Mouse (Mus musculus): ENCODE measurements around the gene Pigk.

Pigk gene

DNA sequence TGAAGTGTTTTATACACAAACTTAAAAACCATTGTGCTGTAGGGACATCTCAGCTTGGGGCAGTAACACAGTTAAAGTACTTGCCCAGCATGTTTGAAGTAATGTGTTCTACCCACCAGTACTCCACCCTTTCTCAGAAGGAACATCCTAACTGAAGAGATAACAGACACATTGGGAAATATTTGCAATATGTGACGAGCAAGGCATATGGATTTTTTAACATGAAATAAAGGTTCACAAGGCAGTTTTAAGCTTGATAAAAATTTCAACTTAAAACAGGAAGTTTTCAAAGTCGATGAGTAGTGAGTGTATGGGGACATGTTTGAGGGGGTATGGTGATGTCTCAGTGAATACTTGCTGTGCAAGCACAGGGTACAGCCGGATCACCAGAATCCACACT is 222.4 kb downstream of the Pigk start:
- DNase-seq (ENCODE audit: low spot score) = no peak

DNA sequence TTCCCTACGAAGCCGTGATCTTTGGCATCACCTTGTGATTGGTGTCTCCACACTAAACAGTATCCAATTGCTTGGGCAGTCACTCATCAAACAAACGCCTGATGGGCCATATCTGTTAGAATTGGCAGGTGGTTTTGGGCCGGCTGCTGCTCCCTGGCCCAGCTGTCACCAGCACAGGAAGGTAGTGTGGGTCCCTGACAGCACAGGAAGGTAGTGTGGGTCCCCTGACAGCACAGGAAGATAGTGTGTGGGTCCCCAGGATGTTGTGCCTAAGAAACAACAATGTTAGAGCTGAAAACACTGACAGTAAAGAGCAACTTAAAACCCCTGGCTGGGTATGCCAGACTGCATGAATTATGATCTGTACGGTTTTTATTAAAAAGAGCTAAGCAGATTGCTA is 227.8 kb downstream of the Pigk start:
- DNase-seq (ENCODE audit: low spot score) = no peak

DNA sequence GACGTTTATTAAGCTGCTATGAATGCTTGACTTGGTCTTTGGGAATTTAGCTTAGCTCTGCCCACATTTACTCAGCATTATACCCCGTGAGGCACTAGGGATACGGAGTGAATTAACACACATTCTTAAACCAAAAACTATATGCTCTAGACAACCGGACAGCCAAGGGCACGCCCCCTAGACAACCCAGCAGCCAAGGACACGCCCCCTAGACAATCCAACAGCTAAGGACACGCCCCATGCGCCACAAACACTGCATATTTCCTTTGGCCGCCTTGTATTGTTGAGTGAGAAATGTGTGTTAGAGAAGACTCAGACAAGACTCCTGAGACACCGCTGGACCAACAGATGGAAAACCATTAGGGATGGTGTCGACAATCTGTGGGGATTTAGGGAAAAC is 229.1 kb downstream of the Pigk start:
- no peak for DNase-seq (ENCODE audit: low spot score)

DNA sequence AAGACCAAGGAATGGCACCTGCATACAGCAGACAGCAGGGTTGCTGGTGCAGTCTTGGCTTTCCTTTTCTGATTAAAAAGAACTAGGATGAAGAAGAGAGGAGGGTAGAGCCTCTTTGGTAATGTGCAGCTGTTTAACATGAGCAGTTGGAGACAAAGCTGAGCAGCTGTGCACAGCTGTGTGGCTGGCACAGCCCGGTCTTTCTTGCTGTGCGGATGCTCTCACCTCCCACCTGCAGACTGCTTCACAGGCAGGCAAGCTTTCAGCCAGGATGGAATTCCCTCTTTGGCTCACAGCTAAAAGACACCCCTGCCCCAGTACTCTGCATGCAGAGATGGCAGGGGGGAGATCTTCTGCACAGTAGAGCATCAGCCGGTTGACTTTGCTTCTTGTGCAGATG is 230.9 kb downstream of the Pigk start:
- DNase-seq (ENCODE audit: low spot score) = no peak

DNA sequence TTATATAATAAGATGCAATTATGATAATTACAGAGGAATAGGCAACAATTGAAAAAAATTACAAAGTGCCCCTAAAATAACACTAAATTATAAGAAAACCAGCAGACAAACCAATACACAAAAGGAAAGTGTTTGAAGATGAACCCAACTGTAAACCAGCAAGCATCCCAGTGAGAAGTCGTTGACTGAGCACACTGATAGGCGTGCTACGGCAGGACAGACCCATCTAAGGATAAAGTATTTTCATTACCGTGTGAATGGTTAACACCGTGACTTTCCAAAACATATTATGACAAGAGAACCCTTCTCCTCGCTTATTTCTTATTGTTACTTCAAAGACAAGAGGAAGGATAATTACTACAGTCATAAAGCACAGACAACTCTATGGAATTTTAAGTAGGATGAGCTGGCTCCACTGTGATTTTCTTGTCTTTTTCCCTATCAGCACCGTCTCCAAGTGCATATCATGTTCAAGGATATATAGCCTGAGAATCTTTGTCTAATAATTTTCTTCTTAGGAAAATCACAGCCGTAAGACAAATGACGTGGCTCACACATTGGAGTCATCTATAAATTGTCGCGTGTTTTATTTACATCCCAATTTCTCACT is 233.2 kb downstream of the Pigk start:
- DNase-seq (ENCODE audit: low spot score) = no peak

DNA sequence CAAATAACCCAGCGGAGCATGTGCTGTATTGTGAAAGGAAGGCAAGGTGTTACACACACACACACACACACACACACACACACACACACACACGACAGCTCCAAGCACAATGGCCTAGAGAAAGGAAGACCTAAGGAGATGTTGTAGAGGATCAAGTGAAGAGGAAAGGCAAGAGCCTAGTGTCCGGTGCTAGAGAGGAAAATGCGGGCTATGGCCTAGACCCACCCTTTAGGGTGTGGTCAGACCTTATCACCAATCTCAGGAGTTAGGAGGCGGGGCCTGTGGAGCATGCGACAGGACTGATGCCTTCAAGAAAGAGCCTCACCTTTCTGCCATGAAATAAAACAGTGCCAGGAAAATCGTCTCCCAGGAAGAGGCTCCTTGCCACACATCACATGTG is 234.7 kb downstream of the Pigk start:
- no peak for DNase-seq (ENCODE audit: low spot score)

DNA sequence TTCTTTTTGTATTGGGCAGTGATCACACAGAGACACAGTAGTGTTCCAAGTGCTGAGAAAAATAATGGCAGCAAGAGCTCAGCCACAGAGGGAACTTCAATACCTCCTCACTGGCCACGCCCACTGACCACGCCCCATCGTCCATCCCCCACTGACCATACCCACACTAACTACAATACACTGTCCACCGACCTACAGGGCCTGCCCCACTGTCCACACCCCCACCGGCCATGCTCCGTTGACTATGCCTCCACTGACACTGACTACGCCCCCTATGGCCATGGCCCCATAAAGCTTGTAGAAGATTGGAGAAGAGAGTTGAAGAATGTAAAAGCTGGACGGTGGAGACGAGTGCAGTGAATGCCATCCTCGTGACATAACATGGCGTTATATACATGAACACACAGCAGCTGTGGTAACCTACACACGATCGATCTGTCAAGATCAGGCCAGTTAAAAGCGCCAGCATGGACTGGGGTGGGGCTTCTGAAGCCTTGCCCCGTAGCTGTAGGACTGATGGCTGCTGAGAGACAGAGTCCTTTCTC is 235.4 kb downstream of the Pigk start:
- DNase-seq (ENCODE audit: low spot score) = no peak

DNA sequence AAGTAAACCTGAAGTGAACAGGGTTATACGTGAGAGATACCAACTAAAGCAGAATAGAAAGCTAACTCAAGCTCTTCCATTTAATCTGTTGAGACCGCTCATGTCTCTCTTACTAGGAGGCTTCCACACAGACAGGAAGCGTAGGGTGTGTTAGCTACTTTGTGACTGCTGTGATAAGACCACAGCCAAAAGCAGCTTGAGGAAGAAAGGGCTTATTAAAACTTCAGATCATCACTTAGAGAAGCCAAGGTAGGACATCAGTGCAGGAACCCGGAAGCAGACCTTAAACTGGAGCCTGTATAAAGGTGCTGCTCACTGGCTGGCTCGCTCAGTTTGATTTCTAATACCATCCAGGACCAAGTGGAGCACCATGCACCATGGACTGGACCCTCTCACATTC is 236.4 kb downstream of the Pigk start:
- no peak for DNase-seq (ENCODE audit: low spot score)

DNA sequence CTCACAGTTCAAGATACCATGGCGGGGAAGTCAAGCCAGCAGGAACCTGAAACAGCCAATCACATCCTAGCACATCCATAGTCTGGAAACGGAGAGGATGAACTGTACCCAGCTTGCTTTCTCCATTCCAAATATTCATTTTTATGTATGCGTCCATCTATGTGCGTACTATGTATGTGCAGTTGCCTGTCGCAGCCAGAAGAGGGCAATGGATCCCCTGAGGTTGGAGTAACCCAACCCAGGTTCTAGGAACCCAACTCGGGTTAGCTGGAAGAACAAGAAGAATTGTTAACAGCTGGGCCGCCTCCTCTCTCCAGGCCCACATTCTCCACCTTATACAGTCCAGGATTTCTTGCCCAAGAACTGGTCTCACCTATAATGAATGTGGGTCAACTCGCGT is 237.0 kb downstream of the Pigk start:
- no peak for DNase-seq (ENCODE audit: low spot score)

DNA sequence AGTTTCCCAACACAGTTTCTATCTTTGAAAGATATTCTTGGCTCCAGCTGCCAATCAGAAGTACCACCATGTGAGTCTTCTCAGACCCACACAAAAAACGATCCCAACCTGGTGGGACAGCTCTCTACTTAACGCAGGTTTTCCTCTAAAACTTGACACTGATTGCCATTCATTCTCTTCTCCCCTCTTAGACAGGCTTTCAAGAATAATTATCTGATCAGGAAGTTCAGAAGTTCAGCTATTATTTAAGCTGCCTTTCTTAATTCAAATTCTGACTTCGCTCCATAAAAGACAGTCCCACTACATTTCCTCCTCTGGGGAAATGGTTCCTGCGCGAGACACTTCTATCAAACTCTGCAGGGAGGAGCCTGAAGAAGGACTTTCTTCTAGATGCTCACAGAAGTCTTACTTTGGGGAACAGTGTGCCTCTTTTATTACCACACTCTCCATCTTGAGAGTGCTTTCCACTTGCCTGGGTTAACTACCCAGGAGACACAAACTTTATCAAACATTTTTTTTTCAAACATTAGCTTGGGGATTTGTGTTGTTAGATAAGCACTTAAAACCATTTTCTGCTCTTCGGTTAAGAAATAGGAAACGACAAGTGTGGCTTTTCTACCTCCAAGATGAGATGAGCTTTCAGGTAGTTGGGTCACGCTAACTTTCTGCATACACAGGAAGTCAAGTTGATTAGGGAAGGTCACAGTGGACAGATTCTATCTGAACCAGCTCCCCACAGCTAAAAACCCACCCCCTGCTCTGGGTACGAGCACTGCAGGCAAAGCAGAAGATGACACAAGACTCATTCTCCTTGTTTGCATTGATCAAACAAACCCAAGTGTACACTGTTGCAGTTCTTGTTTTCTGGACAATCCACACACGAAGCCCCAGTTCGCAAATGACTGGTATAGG is 238.0 kb downstream of the Pigk start:
- DNase-seq (ENCODE audit: low spot score) = no peak

DNA sequence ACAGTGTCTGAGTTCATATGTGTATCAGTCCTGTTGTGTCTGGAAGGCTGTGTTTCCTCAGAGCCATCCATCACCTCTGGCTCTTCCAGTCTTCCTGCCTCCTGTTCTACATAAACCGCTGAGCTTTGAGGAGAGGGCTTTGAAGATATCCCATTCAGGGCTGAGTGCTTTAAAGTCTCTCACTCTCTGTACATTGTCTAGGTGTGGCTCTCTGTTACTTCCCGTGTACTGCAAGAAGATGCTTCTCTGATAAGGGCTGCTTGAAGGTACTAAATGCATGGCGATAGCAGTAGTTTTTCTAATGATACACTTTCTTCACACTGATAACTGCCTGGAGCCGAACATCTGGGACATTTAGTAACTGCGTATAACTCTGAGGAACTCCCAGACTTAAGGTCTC is 242.1 kb downstream of the Pigk start:
- no peak for DNase-seq (ENCODE audit: low spot score)

DNA sequence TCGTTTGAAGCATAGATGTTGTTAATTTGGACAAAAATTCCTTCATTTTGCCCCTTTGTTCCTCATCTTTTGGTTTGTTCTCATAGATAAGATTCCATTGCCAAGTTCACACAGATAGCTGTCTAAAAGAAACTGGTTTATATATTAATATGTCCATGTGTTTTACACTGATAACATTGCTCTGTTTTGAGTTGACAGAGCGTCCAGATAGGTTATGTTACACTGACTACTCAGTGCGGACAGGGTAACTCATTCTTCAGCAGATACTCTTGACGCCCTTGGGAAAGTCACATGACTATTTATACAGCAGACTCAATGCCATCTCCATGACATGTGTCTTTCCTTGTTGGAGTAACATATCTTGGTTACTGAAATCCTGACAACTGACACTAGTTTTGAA is 242.9 kb downstream of the Pigk start:
- DNase-seq (ENCODE audit: low spot score) = no peak

DNA sequence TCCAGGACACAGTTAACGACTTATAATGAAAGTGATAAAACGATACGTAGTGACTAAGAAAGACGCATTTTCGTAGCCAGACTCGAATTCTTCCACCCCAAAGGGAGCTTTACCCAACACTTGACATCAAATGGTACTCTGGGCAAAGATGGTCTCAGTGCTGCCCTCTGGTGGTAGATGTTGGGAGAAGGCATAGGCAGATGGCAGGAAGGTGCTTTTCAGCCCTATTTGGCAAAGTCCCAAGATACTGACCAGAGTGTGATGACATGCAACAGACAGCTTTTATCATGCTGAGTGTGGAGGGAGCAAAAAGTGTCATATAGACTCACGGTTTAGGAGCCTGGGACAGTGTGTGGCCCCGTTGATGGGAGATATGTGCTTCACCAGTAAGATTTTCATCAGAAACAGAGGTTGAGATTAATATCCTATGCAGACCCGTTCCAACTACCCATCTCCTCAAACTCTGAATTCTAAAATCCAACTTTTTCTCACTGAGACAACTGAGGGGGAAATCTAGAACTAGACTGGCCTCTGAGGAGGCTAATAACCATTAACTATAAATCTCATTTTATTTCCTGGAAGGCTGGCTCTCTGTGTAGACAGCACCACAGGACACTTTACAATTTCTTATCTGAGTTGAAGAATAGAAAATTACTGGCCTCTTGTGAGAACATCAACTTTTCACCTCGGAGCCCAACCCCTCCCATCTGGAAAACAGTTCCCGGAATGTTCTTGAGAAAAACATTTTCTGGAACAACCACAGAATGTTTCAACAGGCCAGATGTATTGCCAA is 244.7 kb downstream of the Pigk start:
- no peak for DNase-seq (ENCODE audit: low spot score)

DNA sequence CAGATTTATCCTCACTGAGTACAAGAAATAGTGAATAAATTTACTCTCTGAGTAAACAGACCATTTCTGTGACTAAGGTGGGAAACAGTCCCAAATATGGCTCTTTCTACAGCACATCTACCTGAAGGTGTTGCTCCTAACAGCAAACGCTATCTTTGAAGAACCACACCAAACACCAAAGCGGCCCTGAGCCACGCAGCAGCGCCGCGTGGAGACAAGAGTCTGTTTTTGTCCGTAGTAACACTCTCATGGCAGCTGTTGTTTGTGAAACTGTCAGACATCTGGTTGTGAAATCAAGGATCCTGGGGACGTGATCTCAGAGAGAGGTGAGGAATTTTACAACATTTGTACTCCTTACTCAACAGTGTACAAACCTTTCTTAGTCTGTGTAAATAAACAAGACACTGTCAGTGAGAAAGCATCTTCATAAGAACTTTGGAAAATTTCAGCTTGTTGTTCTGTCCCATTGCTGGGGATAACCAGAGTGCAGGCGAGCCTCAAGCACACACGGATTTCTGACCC is 248.0 kb downstream of the Pigk start:
- DNase-seq (ENCODE audit: low spot score) = no peak

DNA sequence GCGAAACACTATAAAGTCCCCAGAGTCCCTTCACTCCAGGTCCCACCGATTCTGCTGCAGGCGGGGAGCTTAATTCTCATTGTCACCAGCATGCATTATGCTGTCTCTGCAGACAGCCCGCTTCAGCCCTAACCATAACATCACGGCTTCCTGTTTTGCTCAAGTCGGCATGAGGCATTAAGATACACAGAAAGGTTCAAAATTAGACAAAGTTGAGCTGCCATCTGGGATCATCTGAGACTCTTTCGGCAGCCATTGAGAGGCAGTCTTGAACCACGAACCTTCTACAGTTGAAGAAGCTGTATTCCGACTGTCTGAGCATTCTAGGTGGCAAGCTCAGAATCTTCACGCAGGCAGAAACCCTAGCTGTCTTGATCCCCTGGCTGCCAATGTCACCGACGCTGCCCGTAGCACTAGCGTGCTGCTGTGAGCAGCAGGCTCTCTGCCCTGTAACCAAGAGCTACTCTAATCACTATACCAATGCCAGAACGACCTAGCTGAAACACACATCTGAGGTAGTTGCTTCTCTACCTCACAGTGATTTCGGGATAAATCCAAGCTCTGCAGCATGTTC is 256.0 kb downstream of the Pigk start:
- no peak for DNase-seq (ENCODE audit: low spot score)

DNA sequence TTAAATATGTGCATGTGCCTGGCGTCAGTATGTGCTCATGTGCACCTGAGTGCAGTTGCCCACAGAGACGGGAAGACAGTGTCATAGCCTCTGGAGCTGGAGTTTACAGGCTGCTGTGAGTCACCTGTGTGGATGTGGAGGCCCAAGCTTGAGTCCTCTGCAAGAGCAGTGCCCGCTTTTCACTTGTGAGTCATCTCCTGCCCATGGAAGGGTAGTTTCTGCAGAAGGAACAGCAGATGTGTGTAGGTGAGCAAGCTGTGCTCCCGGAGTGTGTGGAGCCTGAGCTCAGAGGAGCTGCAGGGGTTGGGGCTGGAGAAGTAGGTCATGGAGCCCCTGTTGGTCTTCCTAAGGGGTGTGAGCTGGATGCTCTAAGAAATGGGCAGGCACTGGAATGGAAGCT is 257.5 kb downstream of the Pigk start:
- no peak for DNase-seq (ENCODE audit: low spot score)

DNA sequence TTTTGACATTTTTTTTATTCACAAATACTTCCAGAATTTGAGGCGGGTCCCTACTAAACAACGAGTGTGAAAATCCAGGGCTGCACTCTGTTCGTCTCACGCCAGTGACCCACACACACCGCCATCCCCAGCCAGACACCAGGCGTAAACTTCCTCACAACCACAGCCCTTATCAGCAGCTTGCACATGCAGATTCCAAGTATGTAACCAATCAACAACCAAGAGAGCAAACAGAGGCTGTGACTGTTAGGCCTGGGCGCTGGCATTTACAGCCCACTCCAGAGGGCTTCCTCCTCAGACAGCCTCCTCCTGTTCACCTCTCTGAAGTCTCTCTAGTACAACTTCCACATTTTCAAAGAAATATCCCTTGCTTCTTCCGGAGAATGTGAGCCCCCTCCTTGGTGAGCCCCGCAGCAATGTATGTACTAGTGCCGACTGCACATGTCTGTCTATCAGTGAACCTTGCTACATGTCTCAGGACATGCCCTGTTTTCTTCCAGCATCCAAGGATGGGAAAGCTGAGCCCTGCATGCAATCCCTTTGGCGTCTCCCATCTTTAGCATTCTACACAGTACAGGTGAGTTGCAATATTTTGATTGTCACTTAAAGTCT is 265.7 kb downstream of the Pigk start:
- no peak for DNase-seq (ENCODE audit: low spot score)

DNA sequence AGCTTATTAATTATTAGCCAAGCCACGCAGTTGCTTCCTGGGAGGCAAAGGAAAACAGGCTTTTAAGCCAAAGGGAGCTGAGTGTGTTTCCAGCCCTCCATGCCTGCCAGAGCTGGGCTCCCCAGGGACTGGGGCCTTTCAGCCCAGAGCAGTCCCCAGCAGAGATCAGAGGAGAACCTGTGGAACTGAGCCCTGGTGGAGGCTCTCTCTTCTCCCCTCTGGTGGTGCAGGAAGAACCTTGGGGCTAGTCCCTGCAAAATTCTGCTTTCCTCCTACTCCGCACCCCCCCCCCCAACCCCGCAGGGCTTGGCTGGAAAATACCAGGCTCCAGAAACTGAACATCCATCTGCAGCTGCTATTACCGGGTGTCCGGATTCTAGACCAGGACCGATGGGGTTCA is 266.5 kb downstream of the Pigk start:
- DNase-seq (ENCODE audit: low spot score) = no peak

DNA sequence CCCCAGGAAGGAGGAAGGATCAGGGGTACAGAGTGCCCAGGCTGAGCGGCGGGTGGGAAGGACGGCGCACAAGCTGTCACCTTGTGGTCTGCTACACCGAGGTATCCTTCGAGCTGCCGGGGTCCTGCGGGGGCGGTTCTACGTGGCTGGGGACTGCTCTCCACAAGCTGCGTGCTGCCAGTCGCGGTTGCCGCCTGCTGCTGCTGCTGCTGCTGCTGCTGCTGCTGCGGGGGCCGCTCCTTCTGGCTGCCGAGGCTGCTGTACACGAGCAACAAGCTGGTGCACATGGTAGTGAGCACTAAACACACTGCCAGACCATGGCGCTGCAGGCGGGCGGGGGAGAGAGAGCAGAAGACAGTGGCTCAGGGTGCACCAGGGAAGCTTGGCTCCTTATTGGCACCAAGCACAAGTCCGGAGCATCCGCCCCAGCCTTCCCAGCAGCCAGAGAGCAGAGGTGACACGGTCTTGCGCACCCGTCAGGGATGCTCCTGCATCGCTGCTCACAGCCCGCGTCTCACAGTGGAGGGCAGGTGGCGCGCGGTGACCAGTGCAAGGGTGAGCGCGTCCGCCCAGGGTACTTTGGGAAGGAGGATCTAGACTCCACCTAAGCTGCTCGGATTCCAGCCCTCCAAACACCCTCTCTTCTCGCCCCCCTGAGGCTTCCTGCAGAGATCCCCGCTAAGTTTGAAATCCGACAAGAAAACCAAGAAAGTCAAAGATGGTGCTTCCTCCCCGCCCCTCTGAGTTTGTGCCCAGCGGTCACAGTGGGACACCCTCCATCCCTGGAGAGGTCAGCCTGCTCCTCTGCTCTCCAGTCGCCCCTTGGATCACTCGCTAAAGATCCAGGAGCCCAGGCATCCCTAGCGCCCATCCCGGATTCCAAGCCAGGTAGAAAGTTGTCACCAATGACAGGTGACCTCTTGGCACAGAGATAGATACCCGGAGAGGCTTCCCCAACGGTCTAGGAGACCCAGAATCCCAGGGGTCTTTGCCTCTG is 267.4 kb downstream of the Pigk start:
- no peak for DNase-seq (ENCODE audit: low spot score)

DNA sequence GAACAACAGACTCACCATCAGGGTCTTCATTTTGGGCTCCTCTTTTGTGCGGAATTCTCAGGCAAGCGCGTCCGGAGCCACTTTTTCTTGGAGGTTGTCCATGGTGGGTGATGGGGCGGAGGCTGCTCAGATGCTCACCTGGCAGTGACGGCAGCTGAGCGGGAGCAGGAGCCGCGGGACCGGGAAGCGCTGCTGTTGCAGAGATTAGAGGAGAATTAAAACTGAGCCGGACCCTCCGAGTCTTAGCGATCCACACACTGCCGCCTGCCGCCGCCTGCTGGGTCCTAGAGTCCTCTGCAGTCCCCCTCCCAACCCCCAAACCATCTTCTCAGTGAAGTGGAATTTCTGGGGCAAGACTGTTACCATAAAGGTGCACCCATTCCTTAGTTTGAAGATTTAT is 268.1 kb downstream of the Pigk start, which contains the start of gene St6galnac5:
St6galnac5 (minus strand) TSS at position 259 of the 400 bp plus-strand sequence.
- DNase-seq (ENCODE audit: low spot score) = no peak

All from urinary bladder, postnatal 10 days (tissue).